Mouse (Mus musculus): ENCODE measurements around the gene Plppr1. TPM values are rescaled to one million over a fixed set of nuclear protein-coding genes. Genes with fewer than 3 reads are reported as not detected.

The Plppr1 gene
- polyA plus RNA-seq, 1 experiment: not detected

DNA sequence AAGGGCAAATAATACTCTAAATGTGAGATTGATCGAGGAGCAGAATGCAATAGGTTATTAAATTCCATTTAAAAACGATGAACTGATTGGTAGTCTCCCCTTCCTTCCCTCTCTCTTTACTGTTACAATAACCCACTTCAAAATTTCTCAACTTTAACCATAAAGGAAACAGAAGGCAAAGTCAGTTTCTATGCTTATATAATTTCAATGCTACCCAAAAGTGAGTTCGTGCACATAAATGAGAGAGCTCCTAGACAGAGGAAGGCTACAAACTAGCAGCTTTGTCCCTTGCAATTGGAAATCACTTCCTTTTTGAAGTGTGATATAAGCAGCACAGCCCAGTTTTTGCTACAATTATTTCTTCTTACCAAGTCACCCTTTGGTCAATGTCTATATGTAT, 193.1 kb downstream of the Plppr1 start:
- Histone ChIP-seq H3K36me3 (ENCODE audit: control insufficient read depth, insufficient read depth) (no peaks in the 10 kb centered on the region), H3ac (ENCODE audit: control insufficient read depth, insufficient read length) (no peak overlapping the region), H3K4me2 (ENCODE audit: low read depth) (no peak overlapping the region), H3K27me3 (ENCODE audit: control insufficient read depth, insufficient read depth, insufficient read length) (no peaks in the 10 kb centered on the region), H3K79me2 (ENCODE audit: control insufficient read depth, insufficient read depth) (no peaks in the 10 kb centered on the region), H3K4me3 (no peak overlapping the region)
- TF ChIP-seq POLR2AphosphoS2 (IDR thresholded peaks at IDR 0.05; ENCODE audit: insufficient read length, low read depth): no peak
- no peak for TF ChIP-seq USF1 (IDR thresholded peaks at IDR 0.05; ENCODE audit: low read depth)
- no peak for TF ChIP-seq REST (IDR thresholded peaks at IDR 0.05; ENCODE audit: insufficient read depth, insufficient read length)
- no peak for TF ChIP-seq MYOD1 (IDR thresholded peaks at IDR 0.05; ENCODE audit: control insufficient read depth in 1 of 3, insufficient read length in 2 of 3, low read depth in 2 of 3)
- no peak for TF ChIP-seq CEBPB (IDR thresholded peaks at IDR 0.05; ENCODE audit: insufficient read depth, poor library complexity, severe bottlenecking)
- no peak for TF ChIP-seq MAX (IDR thresholded peaks at IDR 0.05; ENCODE audit: low read depth)
- no peak for TF ChIP-seq TCF12 (IDR thresholded peaks at IDR 0.05; ENCODE audit: insufficient read depth, poor library complexity, severe bottlenecking)
- TF ChIP-seq E2F4 (IDR thresholded peaks at IDR 0.05; ENCODE audit: insufficient read depth): no peak
- TF ChIP-seq POLR2A (IDR thresholded peaks at IDR 0.05; ENCODE audit: insufficient read length, low read depth): no peak
- no peak for TF ChIP-seq MYOG (IDR thresholded peaks at IDR 0.05; ENCODE audit: control insufficient read depth in 1 of 3, insufficient read depth in 1 of 3, insufficient read length in 2 of 3, low read depth in 2 of 3)

DNA sequence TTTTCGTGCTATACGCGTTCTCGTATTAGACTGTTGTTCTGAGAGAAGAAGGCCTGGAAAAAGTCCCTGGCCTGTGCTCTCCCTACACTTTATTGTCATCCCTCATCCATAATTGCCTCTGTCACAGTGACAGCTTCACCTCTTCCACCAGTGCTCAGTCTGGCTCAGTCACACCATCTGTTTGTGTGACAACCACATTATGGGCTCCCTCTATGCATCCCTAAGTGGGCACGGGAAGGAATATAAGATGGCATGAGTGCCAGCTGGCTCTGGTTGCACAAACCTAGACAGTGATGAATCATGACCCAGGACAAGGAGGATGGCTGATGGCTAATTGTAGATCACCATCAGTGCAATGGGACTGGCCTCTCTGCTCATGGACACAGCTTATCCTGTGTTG, 219.4 kb downstream of the Plppr1 start:
- TF ChIP-seq TCF12 (IDR thresholded peaks at IDR 0.05; ENCODE audit: insufficient read depth, poor library complexity, severe bottlenecking) (no peak), POLR2AphosphoS2 (IDR thresholded peaks at IDR 0.05; ENCODE audit: insufficient read length, low read depth) (no peak), TCF3 (IDR thresholded peaks at IDR 0.05; ENCODE audit: insufficient read length, low read depth) (no peak), CEBPB (IDR thresholded peaks at IDR 0.05; ENCODE audit: insufficient read depth, poor library complexity, severe bottlenecking) (no peak), REST (IDR thresholded peaks at IDR 0.05; ENCODE audit: insufficient read depth, insufficient read length) (no peak), SRF (IDR thresholded peaks at IDR 0.05; ENCODE audit: control insufficient read depth, insufficient read length, low read depth) (no peak), MAX (IDR thresholded peaks at IDR 0.05; ENCODE audit: low read depth) (no peak), E2F4 (IDR thresholded peaks at IDR 0.05; ENCODE audit: insufficient read depth) (no peak), USF1 (IDR thresholded peaks at IDR 0.05; ENCODE audit: low read depth) (no peak), MYOD1 (IDR thresholded peaks at IDR 0.05; ENCODE audit: control insufficient read depth in 1 of 3, insufficient read length in 2 of 3, low read depth in 2 of 3) (no peak), POLR2A (IDR thresholded peaks at IDR 0.05; ENCODE audit: insufficient read length, low read depth) (no peak), MYOG (IDR thresholded peaks at IDR 0.05; ENCODE audit: control insufficient read depth in 1 of 3, insufficient read depth in 1 of 3, insufficient read length in 2 of 3, low read depth in 2 of 3) (no peak)
- Histone ChIP-seq H3K79me2 (ENCODE audit: control insufficient read depth, insufficient read depth) (no peaks in the 10 kb centered on the region), H3K4me3 (no peak overlapping the region), H3K4me2 (ENCODE audit: low read depth) (no peak overlapping the region), H3K36me3 (ENCODE audit: control insufficient read depth, insufficient read depth) (no peaks in the 10 kb centered on the region), H3K27me3 (ENCODE audit: control insufficient read depth, insufficient read depth, insufficient read length) (no peaks in the 10 kb centered on the region), H3ac (ENCODE audit: control insufficient read depth, insufficient read length) (no peak overlapping the region)

DNA sequence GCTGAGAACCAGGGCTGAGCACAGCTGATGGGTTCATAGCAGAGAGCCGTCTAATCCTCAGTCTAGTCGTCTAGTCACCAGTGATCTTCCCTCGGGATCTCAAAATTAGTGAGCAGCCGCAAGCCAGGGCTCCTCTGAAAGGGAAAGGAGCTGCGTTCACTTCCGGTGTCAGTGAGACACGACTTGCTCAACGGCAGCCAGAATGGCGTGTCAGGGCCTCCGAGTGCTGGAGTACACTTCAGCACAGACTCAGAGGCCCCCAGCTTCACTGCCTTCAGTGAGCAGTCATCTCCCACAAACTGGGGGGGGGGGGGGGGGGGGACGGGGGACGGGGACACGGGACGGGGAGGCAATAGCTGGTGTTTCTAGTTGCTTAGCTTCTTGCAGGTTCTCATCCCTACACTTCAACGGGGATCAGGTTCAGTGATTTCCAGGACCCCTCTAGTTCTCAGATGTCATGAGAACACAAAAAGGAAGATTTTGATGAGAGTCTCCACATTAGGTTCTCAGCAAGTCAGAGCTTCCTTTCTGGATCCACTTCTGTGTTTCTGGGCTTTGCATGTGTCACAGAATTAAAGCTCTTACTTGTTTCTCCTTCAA, 225.7 kb downstream of the Plppr1 start:
- Histone ChIP-seq H3K36me3 (ENCODE audit: control insufficient read depth, insufficient read depth) (no peaks in the 10 kb centered on the region), H3K27me3 (ENCODE audit: control insufficient read depth, insufficient read depth, insufficient read length) (no peaks in the 10 kb centered on the region), H3K4me2 (ENCODE audit: low read depth) (no peak overlapping the region), H3K4me3 (no peak overlapping the region), H3ac (ENCODE audit: control insufficient read depth, insufficient read length) (no peak overlapping the region), H3K79me2 (ENCODE audit: control insufficient read depth, insufficient read depth) (no peaks in the 10 kb centered on the region)
- TF ChIP-seq MYOG (IDR thresholded peaks at IDR 0.05; ENCODE audit: control insufficient read depth in 1 of 3, insufficient read depth in 1 of 3, insufficient read length in 2 of 3, low read depth in 2 of 3): no peak
- no peak for TF ChIP-seq MYOD1 (IDR thresholded peaks at IDR 0.05; ENCODE audit: control insufficient read depth in 1 of 3, insufficient read length in 2 of 3, low read depth in 2 of 3)
- TF ChIP-seq USF1 (IDR thresholded peaks at IDR 0.05; ENCODE audit: low read depth): no peak
- TF ChIP-seq POLR2A (IDR thresholded peaks at IDR 0.05; ENCODE audit: insufficient read length, low read depth): no peak
- no peak for TF ChIP-seq REST (IDR thresholded peaks at IDR 0.05; ENCODE audit: insufficient read depth, insufficient read length)
- TF ChIP-seq POLR2AphosphoS2 (IDR thresholded peaks at IDR 0.05; ENCODE audit: insufficient read length, low read depth): no peak
- TF ChIP-seq E2F4 (IDR thresholded peaks at IDR 0.05; ENCODE audit: insufficient read depth): no peak
- no peak for TF ChIP-seq CEBPB (IDR thresholded peaks at IDR 0.05; ENCODE audit: insufficient read depth, poor library complexity, severe bottlenecking)
- no peak for TF ChIP-seq TCF12 (IDR thresholded peaks at IDR 0.05; ENCODE audit: insufficient read depth, poor library complexity, severe bottlenecking)
- no peak for TF ChIP-seq MAX (IDR thresholded peaks at IDR 0.05; ENCODE audit: low read depth)
- TF ChIP-seq TCF3 (IDR thresholded peaks at IDR 0.05; ENCODE audit: insufficient read length, low read depth): no peak
- no peak for TF ChIP-seq SRF (IDR thresholded peaks at IDR 0.05; ENCODE audit: control insufficient read depth, insufficient read length, low read depth)

DNA sequence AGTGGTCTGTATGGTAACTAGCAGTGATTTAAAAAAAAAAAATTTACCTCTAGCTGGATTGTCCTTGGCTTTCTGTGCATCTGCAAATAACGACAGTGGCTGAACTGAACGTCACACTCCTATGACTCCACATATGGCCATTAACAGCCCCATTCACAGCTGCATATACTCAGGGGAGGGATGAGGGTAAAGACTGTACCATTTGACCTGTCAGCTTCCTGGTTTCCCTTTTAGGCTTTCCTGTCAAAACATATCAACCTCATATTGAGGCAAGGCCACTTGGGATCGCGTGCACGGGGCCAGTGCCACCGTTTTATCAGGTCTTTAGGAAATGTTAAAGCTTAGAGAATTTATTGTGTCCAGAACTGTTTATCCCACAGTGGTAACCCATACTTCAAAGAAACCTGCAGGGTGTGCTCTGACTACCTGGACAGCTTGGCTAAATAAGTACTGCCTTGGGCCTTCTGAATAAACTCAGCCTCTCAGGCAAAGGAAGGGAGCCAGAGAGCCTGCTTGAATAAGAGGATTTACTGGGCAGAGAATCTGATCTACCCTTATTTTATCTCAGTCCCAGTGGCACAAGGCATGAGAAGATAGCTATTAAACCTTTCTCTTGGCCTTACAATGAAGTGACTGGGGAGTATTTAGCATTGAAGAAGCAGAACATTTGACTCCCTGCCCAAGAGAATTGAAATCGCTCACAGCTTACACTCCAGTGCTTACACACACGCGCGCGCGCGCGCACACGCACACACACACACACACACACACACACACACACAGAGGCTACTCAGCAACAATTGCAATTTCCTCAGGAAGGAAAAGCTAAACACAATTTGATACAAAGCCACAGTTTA, 226.5 kb downstream of the Plppr1 start:
- H3K79me2 ChIP-seq (ENCODE audit: control insufficient read depth, insufficient read depth): no peaks in the 10 kb centered on the region
- no peak for TF ChIP-seq MYOD1 (IDR thresholded peaks at IDR 0.05; ENCODE audit: control insufficient read depth in 1 of 3, insufficient read length in 2 of 3, low read depth in 2 of 3)
- no peak for TF ChIP-seq CEBPB (IDR thresholded peaks at IDR 0.05; ENCODE audit: insufficient read depth, poor library complexity, severe bottlenecking)
- TF ChIP-seq POLR2A (IDR thresholded peaks at IDR 0.05; ENCODE audit: insufficient read length, low read depth): no peak
- no peak for TF ChIP-seq TCF12 (IDR thresholded peaks at IDR 0.05; ENCODE audit: insufficient read depth, poor library complexity, severe bottlenecking)
- TF ChIP-seq MAX (IDR thresholded peaks at IDR 0.05; ENCODE audit: low read depth): no peak
- TF ChIP-seq MYOG (IDR thresholded peaks at IDR 0.05; ENCODE audit: control insufficient read depth in 1 of 3, insufficient read depth in 1 of 3, insufficient read length in 2 of 3, low read depth in 2 of 3): no peak
- TF ChIP-seq TCF3 (IDR thresholded peaks at IDR 0.05; ENCODE audit: insufficient read length, low read depth): no peak
- no peak for TF ChIP-seq POLR2AphosphoS2 (IDR thresholded peaks at IDR 0.05; ENCODE audit: insufficient read length, low read depth)
- no peaks in the 10 kb centered on the region for H3K27me3 ChIP-seq (ENCODE audit: control insufficient read depth, insufficient read depth, insufficient read length)
- no peak overlapping the region for H3K4me3 ChIP-seq
- no peaks in the 10 kb centered on the region for H3K36me3 ChIP-seq (ENCODE audit: control insufficient read depth, insufficient read depth)
- no peak overlapping the region for H3K4me2 ChIP-seq (ENCODE audit: low read depth)
- H3ac ChIP-seq (ENCODE audit: control insufficient read depth, insufficient read length): no peak overlapping the region
